Mouse (Mus musculus): Measurements from ENCODE around the gene Zfp276.

GRCm38 (mm10) chr8:123245543-123245942 is 8.5 kb upstream of the Zfp276 start:
- TF ChIP-seq CTCF (IDR thresholded peaks at IDR 0.05; ENCODE audit: extremely low read depth, insufficient read length, insufficient replicate concordance, low read depth, low read length) (no peak), POLR2A (IDR thresholded peaks at IDR 0.05; ENCODE audit: low read depth, low read length) (no peak)

Data from small intestine, adult 2 months (tissue).